Mouse (Mus musculus) gastrocnemius, adult 2 months (tissue): Measurements from ENCODE around the gene B3gat2. TPM values are rescaled to one million over a fixed set of nuclear protein-coding genes. Genes with fewer than 3 reads are reported as not detected.
A peak's percentile ranks its signal among the peaks of the same experiment; 100 is the strongest.

Source experiments
- DNase-seq: peaks from one replicate; pipeline ENCODE4 v3.0.0; 2022
- H3K27ac ChIP-seq: fragments of 200-600 bp; 2 replicates; pipeline ENCODE4 v1.8.1; 2022; ENCODE audit warnings: mild to moderate bottlenecking
- H3K4me3 ChIP-seq: fragments of 200-600 bp; 2 replicates; pipeline ENCODE4 v1.8.1; 2022; ENCODE audit warnings: mild to moderate bottlenecking, moderate library complexity
- CTCF ChIP-seq: fragments of 200-600 bp; IDR thresholded peaks from 2 replicates; pipeline ENCODE4 v1.8.1; 2022; ENCODE audit warnings: antibody characterized with exemption, mild to moderate bottlenecking, moderate library complexity
- intact Hi-C: fragments of 180-260 bp; cut with DNase I; formaldehyde crosslinking; loops from one replicate; pipeline ENCODE4 v1.15.1; 2025
- total RNA-seq, 2 experiments: library from RNA; stranded (reverse); gene quantifications; 2 replicates each; pipeline ENCODE4 v1.2.3; 2021

Gene B3gat2
- total RNA-seq, 2 experiments from 2014 or later = not detected

DNA sequence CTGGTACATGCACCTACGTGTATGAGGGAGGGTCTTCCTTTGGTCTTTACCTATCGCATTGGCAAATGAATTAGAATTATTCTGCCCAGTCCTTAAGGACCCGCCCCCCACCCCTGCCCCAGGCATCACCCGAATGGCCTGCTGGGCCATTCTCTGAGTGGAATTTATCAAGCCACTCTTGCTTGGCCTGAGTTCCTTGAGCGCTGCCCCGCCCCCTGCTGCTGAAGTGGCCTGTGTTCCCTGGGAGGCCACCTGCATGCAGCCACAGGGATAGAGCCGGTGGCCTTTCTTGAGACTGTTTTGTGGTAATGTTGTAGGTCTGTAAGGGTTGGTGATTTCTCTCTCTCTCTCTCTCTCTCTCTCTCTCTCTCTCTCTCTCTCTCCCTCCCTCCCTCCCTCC lies 2.2 kb downstream of the B3gat2 start:
- intact Hi-C loops = loop anchor here (2.0 kb wide), 1 partner anchor 31 kb away; no protein-coding TSS in a partner anchor
- Histone ChIP-seq H3K27ac (no peak overlapping the region), H3K4me3 (no peak overlapping the region)
- no peak for TF ChIP-seq CTCF
- no peak for DNase-seq

DNA sequence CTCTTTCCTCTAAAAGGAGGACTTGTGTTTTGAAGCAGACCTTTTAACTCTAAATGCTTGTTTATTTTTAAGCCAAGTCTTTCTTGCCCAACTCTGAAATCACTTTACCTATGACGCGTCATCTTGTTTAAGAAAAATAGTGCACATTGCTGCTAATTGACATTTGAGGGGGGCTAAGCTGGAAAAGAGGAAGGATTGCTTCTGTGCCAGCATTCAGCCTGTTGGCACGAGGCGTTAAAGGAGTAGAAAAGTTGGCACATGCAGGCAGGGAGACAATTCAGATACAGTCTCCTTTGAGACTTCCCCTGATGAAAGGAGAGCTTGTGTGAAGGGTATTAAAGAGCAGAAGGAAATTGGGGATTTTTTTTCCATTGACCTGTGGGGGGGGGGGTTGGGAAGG lies 3.2 kb downstream of the B3gat2 start:
- no peak for DNase-seq
- no peak for TF ChIP-seq CTCF
- Histone ChIP-seq H3K27ac (no peak overlapping the region), H3K4me3 (no peak overlapping the region)
- intact Hi-C loops = no loop called here

DNA sequence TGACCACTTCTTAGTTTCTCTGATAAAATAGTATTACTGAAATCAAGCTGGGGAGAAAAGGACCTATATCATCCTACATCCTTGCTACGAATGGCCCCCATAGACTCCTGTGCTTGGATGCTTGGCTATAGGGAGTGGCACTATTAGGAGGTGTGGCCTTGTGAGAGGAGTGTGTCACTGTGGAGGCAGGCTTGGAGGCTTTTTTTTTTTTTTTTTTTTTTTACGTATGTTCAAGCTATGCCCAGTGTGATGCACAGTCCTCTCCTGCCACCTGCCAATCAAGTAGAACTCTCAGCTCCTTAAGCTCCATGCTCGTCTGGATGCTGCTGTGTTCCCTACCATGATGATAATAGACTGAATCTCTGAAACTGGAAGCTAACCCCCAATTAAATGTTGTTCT lies 11.5 kb downstream of the B3gat2 start:
- Histone ChIP-seq H3K27ac (no peak overlapping the region), H3K4me3 (no peak overlapping the region)
- intact Hi-C loops = no loop called here
- no peak for DNase-seq
- TF ChIP-seq CTCF = no peak

DNA sequence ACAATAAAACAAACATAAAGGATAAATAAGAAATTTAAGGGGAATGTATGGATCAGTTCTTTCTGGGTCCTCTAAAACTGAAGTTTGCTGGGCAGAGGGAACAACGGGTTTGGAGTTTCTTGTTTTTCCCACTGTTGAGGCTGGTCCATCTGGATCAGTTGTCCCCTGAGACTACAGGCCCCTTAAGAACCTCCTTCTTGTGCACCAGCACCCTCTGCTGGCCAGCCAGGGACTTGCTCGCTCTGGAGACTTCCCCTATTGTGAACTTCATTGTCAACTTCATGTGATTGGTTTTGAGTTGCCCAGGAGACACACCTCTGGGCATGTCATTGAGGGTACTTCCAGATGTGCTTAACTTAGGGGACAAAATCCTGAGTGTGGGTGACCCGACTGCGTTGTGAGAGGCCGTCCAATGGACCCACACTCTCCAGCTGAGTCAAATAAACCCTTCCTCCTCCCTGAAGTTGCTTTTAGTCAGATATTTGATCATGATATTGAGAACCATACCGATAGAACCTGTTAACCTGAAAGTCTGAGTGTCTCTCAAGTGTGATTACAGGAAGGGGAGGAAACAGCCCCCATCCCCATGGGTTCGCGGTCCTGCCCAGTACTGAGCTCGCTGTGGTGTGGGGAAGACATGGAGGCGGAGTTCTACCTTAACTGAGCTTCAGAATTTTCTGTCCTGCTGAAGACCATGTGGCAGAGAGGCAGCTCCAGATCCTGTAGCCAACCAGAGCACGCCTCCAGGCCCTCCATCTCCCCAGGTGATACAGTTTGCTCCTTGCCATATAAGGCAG lies 31.4 kb downstream of the B3gat2 start:
- Histone ChIP-seq H3K4me3 (no peak overlapping the region), H3K27ac (no peak overlapping the region)
- TF ChIP-seq CTCF = peak; percentile 88
- intact Hi-C loops = loop anchor here (5.0 to 10.0 kb wide), 2 partner anchors 86 to 468 kb away; no protein-coding TSS in a partner anchor
- DNase-seq = peak; percentile 67

DNA sequence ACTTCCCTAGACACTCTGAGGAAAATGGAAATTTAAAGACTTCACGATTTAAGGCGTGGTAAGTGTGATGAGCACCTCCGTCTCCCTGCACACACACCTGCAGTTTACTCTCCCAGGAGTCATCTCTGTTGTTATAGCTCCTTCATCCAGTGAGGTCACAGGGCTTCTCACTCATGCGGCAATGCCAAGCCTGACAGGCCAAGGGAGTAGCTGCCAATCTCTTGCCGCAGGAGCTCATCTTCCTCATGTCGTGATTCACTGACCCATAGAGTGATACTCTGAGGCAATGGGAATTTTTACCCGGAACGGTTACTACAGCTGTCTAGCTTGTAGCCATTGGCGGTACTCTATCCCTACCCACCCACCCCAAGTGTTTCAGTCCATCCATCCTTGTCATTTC lies 36.8 kb downstream of the B3gat2 start:
- TF ChIP-seq CTCF = no peak
- no peak for DNase-seq
- intact Hi-C loops = loop anchor here (10.0 kb wide), 1 partner anchor 474 kb away; no protein-coding TSS in a partner anchor
- H3K27ac ChIP-seq = no peak overlapping the region
- no peak overlapping the region for H3K4me3 ChIP-seq

DNA sequence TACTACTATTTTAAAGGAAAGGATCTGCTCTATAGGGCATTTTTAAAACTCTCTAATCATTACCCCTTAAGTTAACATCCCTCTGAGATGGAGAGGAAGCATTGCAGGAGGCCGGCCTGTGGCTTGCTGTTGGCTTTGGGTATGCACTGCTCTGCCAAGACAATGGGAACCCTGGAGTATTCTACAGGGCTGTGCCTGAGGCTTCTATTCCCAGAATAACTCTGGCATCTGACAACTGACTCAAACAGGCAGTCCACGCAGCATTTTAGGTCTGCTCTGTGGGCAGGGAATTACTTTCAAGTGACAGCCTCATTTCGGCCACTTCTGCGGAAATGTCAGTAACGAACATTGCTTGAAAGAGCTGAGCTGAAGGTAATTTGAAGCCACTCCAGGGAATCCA lies 60.1 kb downstream of the B3gat2 start:
- intact Hi-C loops = loop anchor here (5.0 to 10.0 kb wide), 2 partner anchors 351 to 433 kb away; no protein-coding TSS in a partner anchor
- TF ChIP-seq CTCF = no peak
- no peak overlapping the region for H3K27ac ChIP-seq
- no peak for DNase-seq
- H3K4me3 ChIP-seq = no peak overlapping the region

DNA sequence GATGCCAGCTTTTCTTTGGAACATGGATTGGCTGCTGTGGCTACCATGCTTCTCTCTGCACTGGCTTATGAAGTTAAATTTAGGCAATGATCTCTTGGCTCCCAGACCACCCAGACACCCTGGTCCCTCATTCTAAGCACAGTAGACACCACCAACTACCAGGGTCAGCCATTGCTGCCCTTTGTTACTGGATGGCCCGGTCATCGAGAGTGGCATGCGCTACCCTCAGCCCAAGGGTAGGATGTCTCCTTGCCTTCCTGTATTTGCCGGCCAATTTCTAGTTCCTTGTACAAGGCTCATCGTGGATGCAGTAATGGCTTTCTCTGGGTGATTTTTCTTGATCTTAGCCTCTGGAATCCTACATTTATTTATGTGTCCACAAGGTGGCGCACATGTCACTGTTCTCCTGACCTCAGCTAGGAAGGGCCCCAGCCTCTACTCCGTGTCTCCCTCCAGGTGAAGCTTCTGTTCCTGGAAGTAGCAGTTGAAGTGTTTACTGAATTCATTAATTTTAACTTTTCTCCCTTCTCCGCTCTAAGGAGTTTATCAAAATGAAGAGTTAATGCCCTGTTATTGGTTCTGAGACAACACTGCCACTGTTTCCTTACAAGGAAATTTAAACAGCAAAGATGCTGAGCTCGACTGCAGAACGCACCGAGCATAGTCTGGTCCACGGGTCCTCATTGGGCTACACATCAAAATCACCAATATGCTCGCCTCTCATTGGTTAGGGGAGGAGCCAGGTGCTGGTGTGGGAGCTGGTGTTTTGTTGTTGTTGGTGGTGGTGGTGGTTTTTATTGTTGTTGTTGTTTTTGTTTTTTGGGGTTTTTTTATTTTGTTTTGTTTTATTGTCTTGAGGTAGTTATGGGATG lies 65.6 kb downstream of the B3gat2 start:
- peak; percentile 42 for DNase-seq
- no peak overlapping the region for H3K27ac ChIP-seq
- intact Hi-C loops = loop anchor here (5.0 to 10.0 kb wide), 2 partner anchors 205 to 428 kb away; no protein-coding TSS in a partner anchor
- H3K4me3 ChIP-seq = no peak overlapping the region
- TF ChIP-seq CTCF = peak; percentile 74

DNA sequence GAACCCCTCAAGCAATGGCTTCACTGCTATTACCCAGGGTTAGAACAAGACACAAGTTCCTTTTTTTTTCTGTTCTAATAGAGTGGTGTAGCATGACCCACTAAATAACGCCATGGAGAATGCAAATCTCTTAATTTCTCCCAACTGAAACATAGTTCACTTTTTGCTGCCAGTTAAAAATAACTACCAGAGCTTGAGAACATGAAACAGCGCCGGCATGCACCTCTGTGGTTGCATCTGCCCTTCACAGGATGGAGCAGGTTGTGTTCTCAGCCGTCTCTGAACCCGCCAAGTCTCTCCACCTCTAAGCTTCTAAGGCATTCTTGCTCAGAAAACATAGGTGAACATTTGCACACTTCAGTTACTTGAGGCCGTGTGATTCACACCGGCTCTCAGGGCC lies 72.7 kb downstream of the B3gat2 start:
- TF ChIP-seq CTCF = no peak
- Histone ChIP-seq H3K27ac (no peak overlapping the region), H3K4me3 (no peak overlapping the region)
- intact Hi-C loops = no loop called here
- no peak for DNase-seq

DNA sequence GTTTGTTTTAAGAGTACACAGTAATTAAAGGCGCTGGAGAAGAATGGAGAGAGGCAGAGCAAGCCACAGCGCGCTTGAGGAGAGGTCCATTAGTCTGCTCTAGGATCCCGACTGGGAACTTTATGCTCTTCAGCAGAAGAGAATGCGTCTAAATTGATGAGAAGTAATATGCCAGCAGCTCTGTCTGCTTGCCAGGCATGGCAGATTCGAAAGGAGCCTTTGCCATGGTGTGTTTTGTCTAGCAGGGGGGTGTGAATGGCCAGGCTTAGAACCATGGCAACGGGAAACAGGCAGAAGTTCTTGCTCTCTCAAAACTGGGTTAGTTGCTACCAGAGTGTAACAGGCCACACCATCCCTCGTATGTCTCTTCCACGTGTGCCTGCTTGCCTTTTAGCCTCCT lies 73.3 kb downstream of the B3gat2 start:
- no peak for DNase-seq
- Histone ChIP-seq H3K27ac (no peak overlapping the region), H3K4me3 (no peak overlapping the region)
- intact Hi-C loops = no loop called here
- TF ChIP-seq CTCF = no peak

DNA sequence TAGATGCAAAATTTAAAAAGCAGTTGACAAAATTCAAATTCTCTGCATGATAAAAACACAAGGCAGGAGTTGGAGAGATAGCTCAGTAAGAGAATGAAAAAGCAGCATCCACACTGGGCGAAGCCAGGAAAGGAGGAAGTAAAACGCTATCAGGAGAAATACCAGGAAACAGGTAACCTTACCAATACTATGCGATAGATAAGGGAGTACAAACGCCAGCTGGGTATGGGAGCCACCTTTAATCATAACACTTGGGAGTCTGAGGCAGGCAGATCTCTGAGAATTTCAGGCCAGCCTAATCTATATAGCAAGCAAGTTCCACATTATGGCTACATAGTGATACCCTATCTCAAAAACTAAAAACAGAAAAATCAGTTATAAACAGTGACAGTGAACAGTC lies 75.1 kb downstream of the B3gat2 start:
- no peak for TF ChIP-seq CTCF
- Histone ChIP-seq H3K27ac (no peak overlapping the region), H3K4me3 (no peak overlapping the region)
- intact Hi-C loops = no loop called here
- no peak for DNase-seq

DNA sequence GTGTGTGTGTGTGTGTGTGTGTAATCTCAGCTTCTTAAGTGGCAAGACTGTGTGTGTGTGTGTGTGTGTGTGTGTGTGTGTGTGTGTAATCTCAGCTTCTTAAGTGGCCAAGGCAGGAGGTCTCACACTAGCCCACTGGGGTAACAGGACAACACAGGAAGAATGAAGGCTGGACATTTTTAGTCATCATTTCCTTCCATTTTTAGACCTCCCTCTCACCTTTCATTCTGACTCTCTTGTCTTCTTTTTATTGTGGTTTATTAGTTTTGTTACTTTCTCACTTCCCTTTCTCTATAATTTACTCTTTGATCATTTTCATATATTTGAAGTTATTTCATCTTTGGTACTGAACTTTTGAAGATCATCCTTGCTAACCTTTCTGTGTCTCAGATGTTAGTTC lies 79.4 kb downstream of the B3gat2 start:
- no peak for TF ChIP-seq CTCF
- H3K27ac ChIP-seq = no peak overlapping the region
- intact Hi-C loops = no loop called here

DNA sequence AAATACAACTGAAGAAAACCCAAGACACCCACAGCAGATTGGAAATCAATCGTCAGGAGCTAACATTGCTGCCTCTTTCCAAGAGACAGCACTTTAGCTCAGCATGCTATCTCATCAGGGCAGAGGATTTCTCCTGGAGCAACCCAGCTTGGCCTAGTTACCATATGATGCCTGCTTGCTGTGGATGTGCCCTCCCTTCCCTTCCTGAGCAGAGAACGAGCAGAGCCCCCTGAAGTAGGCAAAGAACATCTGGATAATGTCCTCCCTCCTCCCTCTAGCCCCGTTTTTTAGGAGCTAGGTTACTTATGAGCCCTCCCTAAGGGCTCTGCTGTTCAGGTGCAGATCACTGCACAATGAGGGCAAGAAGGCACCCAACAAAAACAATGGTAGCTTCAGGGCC lies 81.1 kb downstream of the B3gat2 start:
- Histone ChIP-seq H3K27ac (no peak overlapping the region), H3K4me3 (no peak overlapping the region)
- no peak for DNase-seq
- intact Hi-C loops = no loop called here
- TF ChIP-seq CTCF = no peak

More for the DNA sequence above, 79.4 kb downstream of the B3gat2 start:
- DNase-seq = no peak
- no peak overlapping the region for H3K4me3 ChIP-seq

DNA sequence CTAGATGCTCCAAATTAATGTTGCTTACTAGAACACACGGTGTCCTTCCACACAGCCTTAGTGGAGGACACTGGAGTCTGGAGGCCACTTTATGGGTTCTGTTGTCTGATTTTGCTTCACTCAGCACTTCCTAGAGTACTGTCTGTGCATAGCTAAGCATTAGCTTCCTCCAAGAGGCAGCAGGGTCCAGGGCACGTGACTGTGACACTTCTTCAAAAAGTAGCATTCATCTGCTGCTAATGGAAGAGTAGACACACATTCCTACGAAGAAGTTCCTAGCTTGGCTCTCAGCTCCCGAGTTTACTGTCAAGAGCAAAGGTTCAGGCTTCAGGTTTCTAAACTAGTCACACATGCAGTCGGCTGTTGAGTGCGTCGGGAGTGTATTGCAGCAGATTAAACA lies 82.2 kb downstream of the B3gat2 start:
- no peak for DNase-seq
- H3K27ac ChIP-seq = no peak overlapping the region
- TF ChIP-seq CTCF = no peak
- H3K4me3 ChIP-seq = no peak overlapping the region
- intact Hi-C loops = no loop called here
